Mouse (Mus musculus) testis, adult 2 months (tissue): Measurements from ENCODE around the gene Dnajc17. TPM values are rescaled to one million over a fixed set of nuclear protein-coding genes. Genes with fewer than 3 reads are reported as not detected.

Source experiments
- H3K27ac ChIP-seq: fragments of 200-500 bp; 2 replicates; pipeline ENCODE4 v1.5.1; 2012; ENCODE audit warnings: low read depth, low read length; ENCODE audit not compliant: control insufficient read depth, insufficient read depth
- H3K27me3 ChIP-seq: fragments of 200-500 bp; 2 replicates; pipeline ENCODE4 v1.6.1; 2012; ENCODE audit warnings: mild to moderate bottlenecking, low read length, moderate library complexity; ENCODE audit not compliant: control insufficient read depth, insufficient read depth
- H3K36me3 ChIP-seq: fragments of 200-500 bp; 2 replicates; pipeline ENCODE4 v1.6.1; 2012; ENCODE audit warnings: mild to moderate bottlenecking, low read length; ENCODE audit not compliant: control insufficient read depth, insufficient read depth
- H3K4me1 ChIP-seq: fragments of 200-500 bp; 2 replicates; pipeline ENCODE4 v1.6.1; 2012; ENCODE audit warnings: low read length; ENCODE audit not compliant: control insufficient read depth, insufficient read depth
- H3K4me3 ChIP-seq: fragments of 200-500 bp; 2 replicates; pipeline ENCODE4 v1.5.1; 2012; ENCODE audit warnings: low read depth, mild to moderate bottlenecking, low read length, moderate library complexity, mixed read lengths; ENCODE audit not compliant: control insufficient read depth
- CTCF ChIP-seq: fragments of 200-500 bp; IDR thresholded peaks from 2 replicates; pipeline ENCODE4 v1.5.1; 2012; ENCODE audit warnings: low read depth, mild to moderate bottlenecking, inconsistent platforms, low read length, moderate library complexity; ENCODE audit not compliant: control insufficient read depth, insufficient read depth, insufficient replicate concordance
- POLR2A ChIP-seq: fragments of 200-500 bp; IDR thresholded peaks from 2 replicates; pipeline ENCODE4 v1.6.1; 2012; ENCODE audit warnings: low read depth, mild to moderate bottlenecking, inconsistent platforms, low read length, moderate library complexity; ENCODE audit not compliant: control insufficient read depth
- polyA plus RNA-seq: library from polyadenylated mRNA; depleted of rRNA; stranded (reverse); fragments of >200 nt; gene quantifications from 2 replicates; pipeline ENCODE4 v1.2.3, GENCODE M21; 2012

Dnajc17 gene
- polyA plus RNA-seq, 1 experiment: 3.7 TPM

DNA sequence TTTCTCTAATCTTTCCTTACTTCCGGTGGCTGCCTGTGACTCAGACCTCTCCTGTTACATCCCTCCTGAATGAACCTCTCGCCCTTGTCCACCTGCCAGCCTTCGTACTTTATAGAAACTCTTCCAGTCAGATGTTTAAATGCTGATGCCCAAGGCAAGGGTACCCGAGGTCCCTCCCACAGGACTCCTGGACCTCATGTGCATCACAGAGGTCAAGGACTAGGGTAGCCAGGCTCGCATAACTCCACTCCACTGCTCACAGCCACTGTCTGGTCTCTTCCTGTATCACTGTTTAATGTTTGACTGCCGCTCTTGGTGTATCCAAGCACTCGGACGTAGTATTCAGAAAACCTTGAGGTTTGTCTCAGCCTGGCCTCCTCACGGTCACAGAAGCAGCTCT, 34.0 kb upstream of the Dnajc17 start:
- Histone ChIP-seq H3K36me3 (no peaks in the 10 kb centered on the region), H3K27ac (no peak overlapping the region), H3K4me3 (no peak overlapping the region), H3K27me3 (no peaks in the 10 kb centered on the region), H3K4me1 (no peaks in the 10 kb centered on the region; the same call in 1 of the 2 replicates)
- no peak for TF ChIP-seq CTCF
- TF ChIP-seq POLR2A: no peak

- Histone ChIP-seq H3K4me1 (peaks cover 4% of the 10 kb centered on the region), H3K27ac (no peak overlapping the region), H3K27me3 (no peaks in the 10 kb centered on the region), H3K4me3 (no peak overlapping the region), H3K36me3 (no peaks in the 10 kb centered on the region)
- TF ChIP-seq CTCF: no peak
- no peak for TF ChIP-seq POLR2A
Observed at GRCm38 (mm10) chr2:119240819-119241186, 32.2 kb upstream of the Dnajc17 start.

DNA sequence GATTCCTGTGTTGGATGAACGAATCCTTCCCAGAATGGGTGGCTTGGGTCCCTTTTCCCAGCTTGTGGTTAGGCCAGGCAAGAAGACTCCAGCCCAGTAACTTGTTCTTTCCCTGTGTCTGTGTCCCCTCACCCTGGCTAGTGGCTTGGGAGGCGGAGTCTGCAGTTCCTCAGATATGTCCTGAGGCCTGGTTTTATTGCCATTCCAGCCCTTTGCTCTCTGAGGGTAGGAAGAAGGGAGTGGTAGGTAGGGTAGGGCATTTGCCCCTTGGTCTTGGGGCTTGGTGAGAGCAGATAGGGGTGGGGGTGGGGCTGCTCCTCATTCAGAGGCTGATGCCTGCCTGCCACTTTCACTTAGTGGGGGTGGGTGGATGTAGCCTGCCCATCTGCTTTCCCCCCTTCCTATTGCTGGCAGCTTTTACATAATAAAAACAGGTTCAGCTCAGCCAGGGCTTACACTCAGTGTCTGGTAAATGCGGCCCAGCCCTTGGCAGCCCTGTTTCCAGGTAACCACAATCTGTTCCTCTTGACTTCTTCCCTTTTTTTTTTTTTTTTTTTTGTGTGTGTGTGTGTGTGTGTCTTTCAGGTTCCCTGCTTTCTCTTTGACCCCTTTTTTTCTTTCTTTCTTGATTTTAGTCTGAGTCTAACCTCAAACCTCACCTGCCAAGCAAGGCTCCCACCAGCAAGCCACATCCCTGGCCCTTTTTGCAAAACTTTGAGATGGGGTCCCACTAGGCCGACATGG, 31.7 kb upstream of the Dnajc17 start:
- no peaks in the 10 kb centered on the region for H3K27me3 ChIP-seq
- peaks cover 4% of the 10 kb centered on the region for H3K4me1 ChIP-seq
- TF ChIP-seq POLR2A: no peak
- TF ChIP-seq CTCF: no peak
- H3K36me3 ChIP-seq: no peaks in the 10 kb centered on the region
- H3K27ac ChIP-seq: no peak overlapping the region
- no peak overlapping the region for H3K4me3 ChIP-seq

DNA sequence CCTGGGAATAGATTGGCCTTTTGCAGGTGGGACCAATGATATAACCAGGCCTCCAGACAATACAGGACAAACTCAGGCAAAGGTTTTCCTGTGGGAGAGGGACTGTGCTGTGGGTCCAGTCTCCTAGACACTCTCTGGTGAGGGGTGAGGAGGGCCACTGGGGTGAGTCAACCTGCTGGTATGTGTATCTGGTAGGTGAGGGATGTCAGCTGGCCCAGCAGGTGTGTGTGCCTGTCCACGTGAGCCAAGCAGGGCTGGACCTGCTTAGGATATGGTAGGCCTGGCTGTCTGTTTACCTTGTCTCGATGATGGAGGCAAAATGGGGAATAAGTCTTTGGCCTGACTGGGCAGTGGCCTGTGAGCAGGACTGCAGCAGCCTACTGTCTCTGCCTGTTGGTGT, 30.1 kb upstream of the Dnajc17 start:
- Histone ChIP-seq H3K36me3 (no peaks in the 10 kb centered on the region), H3K4me3 (no peak overlapping the region), H3K27ac (no peak overlapping the region), H3K27me3 (no peaks in the 10 kb centered on the region), H3K4me1 (peaks cover 4% of the 10 kb centered on the region)
- TF ChIP-seq POLR2A (no peak), CTCF (0 out of 2 replicates have a peak, but pooled peaks have one; percentile 1)

DNA sequence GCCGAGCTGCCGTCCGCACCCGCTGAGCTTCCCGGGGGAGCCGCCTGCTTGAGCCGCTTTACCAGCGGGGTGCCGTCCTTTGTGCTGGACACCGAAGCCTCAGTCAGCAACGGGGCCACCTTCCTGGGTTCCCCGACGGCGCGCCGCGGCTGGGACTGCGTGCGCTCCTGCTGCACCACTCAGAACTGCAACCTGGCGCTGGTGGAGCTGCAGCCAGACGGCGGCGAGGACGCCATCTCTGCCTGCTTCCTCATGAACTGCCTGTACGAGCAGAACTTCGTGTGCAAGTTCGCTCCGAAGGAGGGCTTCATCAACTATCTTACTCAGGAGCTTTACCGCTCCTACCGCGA, 29.3 kb upstream of the Dnajc17 start:
- H3K27me3 ChIP-seq: no peaks in the 10 kb centered on the region
- TF ChIP-seq CTCF (no peak), POLR2A (no peak)
- H3K27ac ChIP-seq: no peak overlapping the region

DNA sequence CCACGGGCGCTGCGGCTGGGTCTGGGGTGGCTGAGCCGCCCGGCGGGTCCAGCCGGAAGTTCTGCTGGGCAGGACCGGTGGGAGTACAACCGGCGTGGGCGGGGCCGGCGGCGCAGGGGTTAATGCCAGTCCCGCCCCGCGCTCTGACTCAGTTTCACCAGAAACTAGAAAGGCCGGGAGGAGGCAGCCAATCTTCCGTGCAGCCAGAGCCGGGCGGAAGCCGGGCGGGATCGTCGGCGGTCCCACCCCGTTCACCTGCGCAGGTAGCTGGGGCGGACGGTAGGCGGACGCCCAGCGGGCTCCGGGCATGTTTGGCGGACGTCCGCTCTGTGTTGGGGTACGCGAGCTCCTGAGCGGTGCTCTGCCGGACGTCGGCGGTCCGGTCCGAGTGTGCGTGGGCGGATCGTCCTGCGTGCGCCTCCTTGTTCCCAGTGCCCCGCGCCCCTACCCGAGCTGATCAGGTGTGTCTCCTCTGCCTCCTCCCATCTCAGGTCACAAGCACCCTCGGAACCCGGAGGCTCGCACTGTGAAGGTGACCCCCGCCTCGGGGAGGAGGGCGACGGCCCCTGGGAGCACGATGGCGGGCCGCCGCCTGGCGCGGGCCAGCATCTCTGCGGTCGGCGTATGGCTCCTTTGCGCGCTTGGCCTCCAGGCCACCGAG, 28.7 kb upstream of the Dnajc17 start, which contains the start of gene Spint1:
TSS of gene Spint1 (plus strand) at position 153 of the 661 bp plus-strand sequence.
- Histone ChIP-seq H3K27ac (no peak within 1 kb of the TSS), H3K4me3 (peak within 1 kb of the TSS; percentile 77), H3K27me3 (no peaks in the 10 kb centered on the region), H3K36me3 (no peaks in the 10 kb centered on the region), H3K4me1 (peaks cover 4% of the 10 kb centered on the region)
- TF ChIP-seq POLR2A (no peak), CTCF (no peak)

More for the DNA sequence above, 29.3 kb upstream of the Dnajc17 start:
- H3K4me1 ChIP-seq: peaks cover 4% of the 10 kb centered on the region
- H3K4me3 ChIP-seq: peak overlapping the region; percentile 77
- H3K36me3 ChIP-seq: no peaks in the 10 kb centered on the region

- H3K27me3 ChIP-seq: no peaks in the 10 kb centered on the region
- H3K4me1 ChIP-seq: peaks cover 4% of the 10 kb centered on the region
- no peak overlapping the region for H3K27ac ChIP-seq
- H3K36me3 ChIP-seq: no peaks in the 10 kb centered on the region
- H3K4me3 ChIP-seq: peak overlapping the region; percentile 77
- TF ChIP-seq POLR2A (no peak), CTCF (no peak)
Observed at GRCm38 (mm10) chr2:119236682-119237209, 28.2 kb upstream of the Dnajc17 start.
